Mouse (Mus musculus) embryonic facial prominence, embryonic 11.5 days (tissue): ENCODE measurements around the gene Il31. TPM values are rescaled to one million over a fixed set of nuclear protein-coding genes. Genes with fewer than 3 reads are reported as not detected.

Source experiments
- ATAC-seq: fragments of 200-750 bp; cut with Nextera tagmentation; replicated peaks from 2 replicates; pipeline ENCODE4 v1.8.0; 2017; ENCODE audit warnings: low read depth; ENCODE audit not compliant: insufficient number of reproducible peaks, low FRiP score, low TSS enrichment
- DNase-seq: peaks from one replicate; pipeline ENCODE4 v3.0.0-alpha.2; 2015; ENCODE audit warnings: low spot score
- H3K27ac ChIP-seq: fragments of 300-500 bp; sonication (generic); replicated peaks from 2 replicates; pipeline ENCODE4 v1.5.1; 2014; ENCODE audit warnings: mild to moderate bottlenecking, low read depth, low read length, control low read depth
- H3K27me3 ChIP-seq: fragments of 300-500 bp; sonication (generic); 2 replicates; pipeline ENCODE4 v1.6.1; 2014; ENCODE audit warnings: mild to moderate bottlenecking, low read length, moderate library complexity, mixed read lengths; ENCODE audit not compliant: control insufficient read depth, insufficient read depth
- H3K36me3 ChIP-seq: fragments of 300-500 bp; sonication (generic); replicated peaks from 2 replicates; pipeline ENCODE4 v1.6.1; 2014; ENCODE audit warnings: low read depth, mild to moderate bottlenecking, low read length, moderate library complexity, mixed read lengths; ENCODE audit not compliant: control insufficient read depth, insufficient read depth
- H3K4me1 ChIP-seq: fragments of 300-500 bp; sonication (generic); 2 replicates; pipeline ENCODE4 v1.6.1; 2014; ENCODE audit warnings: low read length, mixed read lengths; ENCODE audit not compliant: control insufficient read depth, insufficient read depth
- H3K4me2 ChIP-seq: fragments of 300-500 bp; sonication (generic); 2 replicates; pipeline ENCODE4 v1.6.1; 2014; ENCODE audit warnings: low read depth, mild to moderate bottlenecking, control low read depth, low read length, moderate library complexity
- H3K4me3 ChIP-seq: fragments of 300-500 bp; sonication (generic); 2 replicates; pipeline ENCODE4 v1.5.1; 2014; ENCODE audit warnings: low read depth, low read length, control low read depth
- H3K9ac ChIP-seq: fragments of 300-500 bp; sonication (generic); replicated peaks from 2 replicates; pipeline ENCODE4 v1.6.1; 2014; ENCODE audit warnings: mild to moderate bottlenecking, control low read depth, low read length
- H3K9me3 ChIP-seq: fragments of 300-500 bp; sonication (generic); replicated peaks from 2 replicates; pipeline ENCODE4 v1.6.1; 2016; ENCODE audit warnings: mild to moderate bottlenecking, low read length, inconsistent platforms, mixed read lengths; ENCODE audit not compliant: control insufficient read depth
- WGBS: fragments of 180-500 bp; shearing (Covaris S2); extraction: QIAGEN DNeasy Blood & Tissue Kit; methylation state at CpG from one replicate; pipeline ENCODE4 v1.1.7; 2014; 5-methylcytosine and 5-hydroxymethylcytosine counted together
- polyA plus RNA-seq: library from polyadenylated mRNA; unstranded; fragments of >200 nt; fragmentation: Nextera tagmentation; extraction: Ambion mirVana; gene quantifications from 2 replicates; pipeline ENCODE4 v1.2.1, GENCODE M21; 2014

Il31 gene
- not detected in 2 replicates for polyA plus RNA-seq

- Histone ChIP-seq H3K36me3 (no peaks in the 10 kb centered on the region), H3K4me2 (peak within 1 kb of the TSS; percentile 49), H3K9me3 (no peaks in the 10 kb centered on the region), H3K4me3 (no peak within 1 kb of the TSS), H3K9ac (no peak within 1 kb of the TSS), H3K4me1 (no peaks in the 10 kb centered on the region; the same call in none of the 2 replicates), H3K27ac (no peak within 1 kb of the TSS), H3K27me3 (no peaks in the 10 kb centered on the region)
- WGBS, result 9% methylated on average over 25 of the region's 25 CpGs
- ATAC-seq (peak; percentile 67; the same call in 1 of the 2 replicates), DNase-seq (peak; percentile 59)
These were observed at the start of gene Il31, which contains the start of gene Lrrc43 for GRCm38 (mm10) chr5:123489112-123489785. Gene Il31 (minus strand): TSS chr5:123489489. Gene Lrrc43 (plus strand): TSS chr5:123489305.

- Histone ChIP-seq H3K4me3 (no peak overlapping the region), H3K9me3 (no peaks in the 10 kb centered on the region), H3K4me2 (no peak overlapping the region), H3K4me1 (no peaks in the 10 kb centered on the region), H3K36me3 (no peaks in the 10 kb centered on the region; the same call in 1 of the 2 replicates), H3K27me3 (no peaks in the 10 kb centered on the region), H3K27ac (no peak overlapping the region), H3K9ac (no peak overlapping the region)
- WGBS, result 93% methylated on average over 10 of the region's 10 CpGs
- ATAC-seq, result no peak
- DNase-seq, result no peak
These were observed 44.5 kb upstream of the Il31 start for GRCm38 (mm10) chr5:123533801-123534200.

GRCm38 (mm10) chr5:123530056-123530455, 40.8 kb upstream of the Il31 start:
- 92% methylated on average over 8 of the region's 8 CpGs for WGBS
- no peak overlapping the region for H3K9ac ChIP-seq
- no peak for DNase-seq

GRCm38 (mm10) chr5:123528641-123529040, 39.4 kb upstream of the Il31 start:
- H3K4me3 ChIP-seq, result no peak overlapping the region
- ATAC-seq (no peak), DNase-seq (no peak)
- H3K36me3 ChIP-seq, result no peaks in the 10 kb centered on the region; the same call in 1 of the 2 replicates
- H3K27me3 ChIP-seq, result no peaks in the 10 kb centered on the region
- H3K9ac ChIP-seq, result no peak overlapping the region
- no peak overlapping the region for H3K4me2 ChIP-seq
- WGBS, result 80% methylated on average over 7 of the region's 7 CpGs
- H3K9me3 ChIP-seq, result no peaks in the 10 kb centered on the region
- H3K4me1 ChIP-seq, result no peaks in the 10 kb centered on the region; the same call in 1 of the 2 replicates
- no peak overlapping the region for H3K27ac ChIP-seq

More at GRCm38 (mm10) chr5:123530056-123530455, 40.8 kb upstream of the Il31 start:
- Histone ChIP-seq H3K9me3 (no peaks in the 10 kb centered on the region), H3K27ac (no peak overlapping the region), H3K36me3 (no peaks in the 10 kb centered on the region; the same call in 1 of the 2 replicates), H3K4me3 (no peak overlapping the region), H3K27me3 (no peaks in the 10 kb centered on the region), H3K4me2 (no peak overlapping the region), H3K4me1 (no peaks in the 10 kb centered on the region)
- no peak for ATAC-seq

GRCm38 (mm10) chr5:123525916-123526495, 36.7 kb upstream of the Il31 start:
- Histone ChIP-seq H3K9ac (no peak overlapping the region), H3K4me3 (no peak overlapping the region), H3K36me3 (no peaks in the 10 kb centered on the region; the same call in 1 of the 2 replicates), H3K4me2 (no peak overlapping the region), H3K27me3 (no peaks in the 10 kb centered on the region), H3K27ac (no peak overlapping the region), H3K9me3 (no peaks in the 10 kb centered on the region), H3K4me1 (no peaks in the 10 kb centered on the region; the same call in 1 of the 2 replicates)
- DNase-seq (no peak), ATAC-seq (no peak)
- 92% methylated on average over 9 of the region's 9 CpGs for WGBS

- H3K27ac ChIP-seq, result no peak within 1 kb of the TSS
These were observed 36.0 kb upstream of the Il31 start, which contains the start of gene Gm49027 for GRCm38 (mm10) chr5:123525281-123525680. Gene Gm49027 (minus strand): TSS chr5:123525488.

GRCm38 (mm10) chr5:123524393-123524750, 35.1 kb upstream of the Il31 start:
- Histone ChIP-seq H3K4me3 (peak overlapping the region; percentile 97), H3K9me3 (no peaks in the 10 kb centered on the region), H3K4me2 (peak overlapping the region; percentile 49), H3K4me1 (no peaks in the 10 kb centered on the region; the same call in 1 of the 2 replicates), H3K9ac (no peak overlapping the region), H3K27ac (no peak overlapping the region), H3K36me3 (no peaks in the 10 kb centered on the region), H3K27me3 (no peaks in the 10 kb centered on the region)
- peak; percentile 96 for ATAC-seq
- peak; percentile 87 for DNase-seq
- under 1% methylated on average over 20 of the region's 27 CpGs for WGBS

More at GRCm38 (mm10) chr5:123525281-123525680, 36.0 kb upstream of the Il31 start, which contains the start of gene Gm49027:
- Histone ChIP-seq H3K36me3 (no peaks in the 10 kb centered on the region; the same call in 1 of the 2 replicates), H3K4me3 (peak within 1 kb of the TSS; percentile 97), H3K9me3 (no peaks in the 10 kb centered on the region), H3K4me2 (peak within 1 kb of the TSS; percentile 49), H3K27me3 (no peaks in the 10 kb centered on the region), H3K9ac (no peak within 1 kb of the TSS), H3K4me1 (no peaks in the 10 kb centered on the region; the same call in 1 of the 2 replicates)
- ATAC-seq (no peak), DNase-seq (no peak)
- 83% methylated on average over 7 of the region's 7 CpGs for WGBS
